Mouse (Mus musculus): ENCODE measurements around the gene Cacna1c. TPM values are rescaled to one million over a fixed set of nuclear protein-coding genes. Genes with fewer than 3 reads are reported as not detected.

The Cacna1c gene
- polyA plus RNA-seq, 1 experiment from 2014 or later, result 44.0 TPM

DNA sequence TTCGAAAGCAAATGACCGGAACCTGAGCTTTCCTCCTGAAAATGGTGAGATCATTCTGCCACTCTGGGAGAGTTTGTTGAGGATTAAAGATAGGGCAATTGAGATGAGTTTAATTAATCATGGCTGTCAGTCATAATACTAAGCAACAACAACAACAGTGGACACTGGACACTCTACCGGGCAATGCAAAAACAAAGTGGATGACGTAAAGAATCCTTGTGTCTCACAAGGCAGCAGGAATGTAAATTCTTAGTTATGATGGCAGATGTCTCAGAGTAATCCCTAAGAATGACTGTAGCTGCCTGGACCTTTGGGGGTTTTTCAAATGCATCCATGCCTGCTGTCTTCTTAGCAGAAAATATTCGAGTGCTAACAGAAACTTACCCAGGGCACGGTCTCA, 471.8 kb downstream of the Cacna1c start:
- H3K27me3 ChIP-seq (ENCODE audit: control insufficient read depth, insufficient read depth, low read length), result no peaks in the 10 kb centered on the region
- no peaks in the 10 kb centered on the region for H3K36me3 ChIP-seq (ENCODE audit: control insufficient read depth, insufficient read depth, low read length)
- no peak overlapping the region for H3K9ac ChIP-seq (ENCODE audit: low read depth, low read length)
- H3K4me2 ChIP-seq, result no peak overlapping the region
- no peak overlapping the region for H3K4me3 ChIP-seq (ENCODE audit: low read depth, low read length)
- H3K9me3 ChIP-seq (replicated peaks; ENCODE audit: control insufficient read depth, low read length), result no peaks in the 10 kb centered on the region
- 87% methylated on average over 6 of the region's 6 CpGs for WGBS (ENCODE audit: insufficient replicate concordance)
- H3K4me1 ChIP-seq (ENCODE audit: control insufficient read depth, insufficient read depth, low read length), result no peaks in the 10 kb centered on the region; the same call in 1 of the 2 replicates
- no peak for ATAC-seq (replicated peaks; ENCODE audit: insufficient number of reproducible peaks, low FRiP score, low TSS enrichment)
- H3K27ac ChIP-seq (ENCODE audit: low read depth, low read length), result no peak overlapping the region

DNA sequence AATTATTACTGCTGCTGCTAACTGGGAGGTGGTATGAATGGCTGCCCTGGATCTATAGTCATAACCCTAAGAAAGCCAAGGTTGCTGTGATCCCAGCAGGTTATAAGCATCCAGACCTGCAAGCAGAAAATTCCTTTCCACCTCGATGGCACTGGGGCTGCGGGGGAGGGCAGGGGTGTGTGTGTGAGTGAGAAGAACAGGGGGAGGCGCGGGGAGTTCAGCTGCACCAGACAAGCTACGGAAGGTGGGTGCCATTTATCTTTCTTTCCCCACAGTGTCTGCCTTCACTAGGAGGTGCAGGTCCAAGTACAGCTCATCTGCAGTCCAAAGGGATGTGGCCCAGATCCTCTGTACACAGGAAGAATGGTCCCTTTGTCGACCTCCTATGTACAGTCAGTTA, 473.9 kb downstream of the Cacna1c start:
- Histone ChIP-seq H3K4me2 (no peak overlapping the region), H3K27ac (ENCODE audit: low read depth, low read length) (no peak overlapping the region), H3K4me1 (ENCODE audit: control insufficient read depth, insufficient read depth, low read length) (no peaks in the 10 kb centered on the region; the same call in 1 of the 2 replicates), H3K9me3 (replicated peaks; ENCODE audit: control insufficient read depth, low read length) (no peaks in the 10 kb centered on the region), H3K27me3 (ENCODE audit: control insufficient read depth, insufficient read depth, low read length) (no peaks in the 10 kb centered on the region), H3K4me3 (ENCODE audit: low read depth, low read length) (no peak overlapping the region), H3K36me3 (ENCODE audit: control insufficient read depth, insufficient read depth, low read length) (no peaks in the 10 kb centered on the region), H3K9ac (ENCODE audit: low read depth, low read length) (no peak overlapping the region)
- no peak for ATAC-seq (replicated peaks; ENCODE audit: insufficient number of reproducible peaks, low FRiP score, low TSS enrichment)
- 78% methylated on average over 6 of the region's 6 CpGs for WGBS (ENCODE audit: insufficient replicate concordance)

DNA sequence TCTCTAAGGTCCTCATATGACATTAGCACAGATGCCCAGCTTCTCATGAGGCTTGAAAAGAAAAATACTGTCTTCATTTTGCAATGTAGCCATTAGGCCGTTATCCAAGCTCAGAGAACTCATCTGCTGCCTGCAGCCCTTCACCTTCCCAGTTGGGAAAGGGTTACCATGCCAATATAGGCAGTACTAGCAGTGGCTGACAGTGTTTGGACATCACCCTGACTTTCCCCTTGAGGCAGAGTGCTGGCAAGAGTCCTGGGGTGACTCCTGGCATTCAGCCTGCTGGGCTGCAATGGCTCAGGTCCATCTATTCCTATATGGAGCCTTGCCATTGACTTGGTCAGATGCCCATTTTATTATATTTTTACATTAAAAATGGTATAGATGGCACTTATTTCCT, 476.7 kb downstream of the Cacna1c start:
- Histone ChIP-seq H3K4me3 (ENCODE audit: low read depth, low read length) (no peak overlapping the region), H3K4me2 (no peak overlapping the region), H3K27me3 (ENCODE audit: control insufficient read depth, insufficient read depth, low read length) (no peaks in the 10 kb centered on the region), H3K9me3 (replicated peaks; ENCODE audit: control insufficient read depth, low read length) (no peaks in the 10 kb centered on the region), H3K27ac (ENCODE audit: low read depth, low read length) (no peak overlapping the region), H3K36me3 (ENCODE audit: control insufficient read depth, insufficient read depth, low read length) (no peaks in the 10 kb centered on the region), H3K4me1 (ENCODE audit: control insufficient read depth, insufficient read depth, low read length) (no peaks in the 10 kb centered on the region; the same call in 1 of the 2 replicates), H3K9ac (ENCODE audit: low read depth, low read length) (no peak overlapping the region)
- WGBS (ENCODE audit: insufficient replicate concordance), result 97% methylated on average over 1 of the region's 1 CpGs
- ATAC-seq (replicated peaks; ENCODE audit: insufficient number of reproducible peaks, low FRiP score, low TSS enrichment), result no peak

DNA sequence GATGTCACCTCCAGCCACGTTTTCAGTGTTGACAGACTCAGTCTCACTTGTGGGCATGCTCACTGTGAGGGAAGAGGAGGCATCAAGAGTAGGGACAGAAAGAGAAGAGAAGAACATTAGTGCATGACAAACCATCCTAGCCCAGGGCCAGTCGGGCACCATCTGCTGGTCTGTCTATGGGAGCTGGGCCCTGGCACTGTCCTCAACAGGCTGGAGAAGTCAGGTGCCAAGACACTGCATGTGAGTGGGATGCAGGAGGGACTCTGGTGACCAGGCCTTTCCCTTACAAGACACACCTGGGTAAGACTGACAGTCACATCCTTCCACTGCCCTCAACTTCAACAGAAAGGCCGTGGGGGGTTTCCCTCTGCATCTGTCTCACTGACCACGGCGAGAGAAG, 482.9 kb downstream of the Cacna1c start:
- no peaks in the 10 kb centered on the region for H3K9me3 ChIP-seq (replicated peaks; ENCODE audit: control insufficient read depth, low read length)
- no peak overlapping the region for H3K4me3 ChIP-seq (ENCODE audit: low read depth, low read length)
- no peak overlapping the region for H3K9ac ChIP-seq (ENCODE audit: low read depth, low read length)
- H3K4me1 ChIP-seq (ENCODE audit: control insufficient read depth, insufficient read depth, low read length), result 0 out of 2 replicates have a peak, but pooled peaks cover 3% of the 10 kb centered on the region
- H3K36me3 ChIP-seq (ENCODE audit: control insufficient read depth, insufficient read depth, low read length), result peaks cover 3% of the 10 kb centered on the region; the same call in 1 of the 2 replicates
- no peak overlapping the region for H3K4me2 ChIP-seq
- WGBS (ENCODE audit: insufficient replicate concordance), result 81% methylated on average over 5 of the region's 5 CpGs
- no peak overlapping the region for H3K27ac ChIP-seq (ENCODE audit: low read depth, low read length)
- no peak for ATAC-seq (replicated peaks; ENCODE audit: insufficient number of reproducible peaks, low FRiP score, low TSS enrichment)
- no peaks in the 10 kb centered on the region for H3K27me3 ChIP-seq (ENCODE audit: control insufficient read depth, insufficient read depth, low read length)

DNA sequence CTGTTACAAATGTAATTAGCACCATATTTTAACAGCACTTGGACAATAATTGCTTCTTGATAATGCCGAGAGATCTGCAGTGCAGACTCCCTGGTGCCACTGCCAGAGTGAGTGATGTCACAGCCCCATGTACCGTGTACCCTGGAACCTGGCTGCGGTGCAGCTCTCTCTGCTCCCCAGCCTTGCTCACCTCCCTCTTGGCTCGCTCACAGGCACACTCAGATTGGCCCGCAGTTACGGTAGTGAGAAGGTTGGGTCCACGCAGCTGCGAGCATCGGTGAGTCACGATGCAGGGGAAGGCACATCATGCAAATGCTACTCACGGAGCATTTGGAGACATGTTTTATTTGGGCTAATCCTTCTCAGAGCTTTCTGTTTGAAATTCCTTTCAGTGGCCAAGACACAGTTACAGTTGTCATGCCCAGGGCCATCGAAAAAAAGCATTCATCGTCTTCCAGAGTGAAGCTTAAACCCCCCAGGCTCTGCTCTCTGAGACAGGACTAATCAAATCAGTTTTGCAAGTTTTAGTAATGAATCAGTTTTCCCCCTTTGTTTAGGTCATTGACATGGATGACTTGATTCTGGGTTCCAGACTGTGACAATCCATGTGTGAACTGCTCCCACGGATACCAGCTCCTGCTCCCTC, 484.4 kb downstream of the Cacna1c start:
- WGBS (ENCODE audit: insufficient replicate concordance), result 84% methylated on average over 14 of the region's 14 CpGs
- peaks cover 3% of the 10 kb centered on the region; the same call in 1 of the 2 replicates for H3K36me3 ChIP-seq (ENCODE audit: control insufficient read depth, insufficient read depth, low read length)

DNA sequence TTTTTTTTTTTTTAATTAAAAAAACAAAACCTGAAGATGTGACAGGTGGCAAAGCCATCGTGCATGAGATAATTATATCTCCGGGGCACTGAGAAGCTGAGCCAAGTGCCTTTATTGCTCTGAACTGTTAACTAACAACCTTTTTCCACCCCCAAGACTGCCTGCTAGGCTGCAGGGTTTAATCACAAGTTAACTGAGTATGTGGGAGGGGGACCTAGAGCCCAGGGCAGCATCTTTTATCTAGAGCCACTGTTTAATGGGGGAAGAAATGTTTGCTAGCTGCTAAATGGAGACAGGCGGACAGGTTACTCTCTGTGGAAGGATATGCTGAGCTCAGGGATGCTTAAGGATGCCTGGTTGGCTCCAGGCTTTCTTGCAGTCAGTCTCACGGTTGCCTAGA, 489.2 kb downstream of the Cacna1c start:
- H3K4me3 ChIP-seq (ENCODE audit: low read depth, low read length), result no peak overlapping the region
- H3K9me3 ChIP-seq (replicated peaks; ENCODE audit: control insufficient read depth, low read length), result no peaks in the 10 kb centered on the region
- no peak overlapping the region for H3K9ac ChIP-seq (ENCODE audit: low read depth, low read length)
- H3K27me3 ChIP-seq (ENCODE audit: control insufficient read depth, insufficient read depth, low read length), result no peaks in the 10 kb centered on the region
- H3K4me1 ChIP-seq (ENCODE audit: control insufficient read depth, insufficient read depth, low read length), result 0 out of 2 replicates have a peak, but pooled peaks cover 3% of the 10 kb centered on the region
- no peak overlapping the region for H3K27ac ChIP-seq (ENCODE audit: low read depth, low read length)
- H3K4me2 ChIP-seq, result no peak overlapping the region
- peaks cover 3% of the 10 kb centered on the region; the same call in 1 of the 2 replicates for H3K36me3 ChIP-seq (ENCODE audit: control insufficient read depth, insufficient read depth, low read length)
- no peak for ATAC-seq (replicated peaks; ENCODE audit: insufficient number of reproducible peaks, low FRiP score, low TSS enrichment)
- WGBS (ENCODE audit: insufficient replicate concordance), result 72% methylated on average over 4 of the region's 4 CpGs

More for the DNA sequence above, 484.4 kb downstream of the Cacna1c start:
- Histone ChIP-seq H3K27me3 (ENCODE audit: control insufficient read depth, insufficient read depth, low read length) (no peaks in the 10 kb centered on the region), H3K9ac (ENCODE audit: low read depth, low read length) (no peak overlapping the region), H3K4me2 (no peak overlapping the region), H3K4me1 (ENCODE audit: control insufficient read depth, insufficient read depth, low read length) (0 out of 2 replicates have a peak, but pooled peaks cover 3% of the 10 kb centered on the region), H3K9me3 (replicated peaks; ENCODE audit: control insufficient read depth, low read length) (no peaks in the 10 kb centered on the region), H3K4me3 (ENCODE audit: low read depth, low read length) (no peak overlapping the region), H3K27ac (ENCODE audit: low read depth, low read length) (no peak overlapping the region)
- no peak for ATAC-seq (replicated peaks; ENCODE audit: insufficient number of reproducible peaks, low FRiP score, low TSS enrichment)

DNA sequence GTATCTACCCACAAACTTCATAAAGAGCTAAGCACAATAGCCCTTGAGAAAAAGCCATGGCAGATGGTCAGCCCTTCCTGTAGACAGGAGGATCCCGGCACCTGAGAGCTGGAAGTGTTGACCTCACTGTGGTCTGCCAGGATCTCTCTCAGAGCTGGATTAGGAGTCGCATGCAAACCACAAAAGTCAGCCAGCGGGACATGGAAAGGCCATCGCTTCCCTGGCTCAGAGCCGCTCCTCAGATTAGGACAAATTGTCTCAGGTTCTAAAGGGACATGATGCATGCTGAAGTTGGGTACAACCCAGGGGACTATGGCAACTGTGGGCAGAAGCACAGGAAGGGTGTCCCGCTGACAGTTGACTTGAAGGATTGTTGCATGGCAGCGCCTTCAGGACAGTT, 490.4 kb downstream of the Cacna1c start:
- Histone ChIP-seq H3K4me2 (no peak overlapping the region), H3K36me3 (ENCODE audit: control insufficient read depth, insufficient read depth, low read length) (no peaks in the 10 kb centered on the region), H3K4me1 (ENCODE audit: control insufficient read depth, insufficient read depth, low read length) (0 out of 2 replicates have a peak, but pooled peaks cover 3% of the 10 kb centered on the region), H3K9me3 (replicated peaks; ENCODE audit: control insufficient read depth, low read length) (no peaks in the 10 kb centered on the region), H3K27me3 (ENCODE audit: control insufficient read depth, insufficient read depth, low read length) (no peaks in the 10 kb centered on the region), H3K9ac (ENCODE audit: low read depth, low read length) (no peak overlapping the region), H3K4me3 (ENCODE audit: low read depth, low read length) (no peak overlapping the region), H3K27ac (ENCODE audit: low read depth, low read length) (no peak overlapping the region)
- ATAC-seq (replicated peaks; ENCODE audit: insufficient number of reproducible peaks, low FRiP score, low TSS enrichment), result no peak
- 87% methylated on average over 7 of the region's 7 CpGs for WGBS (ENCODE audit: insufficient replicate concordance)

DNA sequence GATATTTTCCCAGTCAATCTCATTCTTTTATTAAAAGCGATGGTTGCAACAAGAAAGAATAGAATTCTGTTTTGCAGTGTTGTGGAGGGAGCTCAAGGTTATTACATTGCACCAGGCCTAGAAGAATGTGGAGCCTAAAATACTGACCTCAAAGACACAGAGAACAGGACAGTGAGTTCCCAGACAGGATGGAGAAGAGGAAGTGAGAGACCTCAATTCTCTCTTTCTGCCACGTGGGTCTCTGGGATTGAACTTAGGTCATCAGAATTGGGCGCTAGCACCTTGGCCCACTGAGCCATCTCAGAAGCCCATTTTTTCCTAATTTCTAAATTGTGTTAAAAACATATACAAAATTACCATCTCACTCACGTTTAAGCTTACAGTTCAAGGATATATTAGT, 501.6 kb downstream of the Cacna1c start:
- Histone ChIP-seq H3K9me3 (replicated peaks; ENCODE audit: control insufficient read depth, low read length) (no peaks in the 10 kb centered on the region), H3K27me3 (ENCODE audit: control insufficient read depth, insufficient read depth, low read length) (no peaks in the 10 kb centered on the region), H3K27ac (ENCODE audit: low read depth, low read length) (no peak overlapping the region), H3K4me3 (ENCODE audit: low read depth, low read length) (no peak overlapping the region), H3K4me2 (no peak overlapping the region), H3K36me3 (ENCODE audit: control insufficient read depth, insufficient read depth, low read length) (no peaks in the 10 kb centered on the region), H3K4me1 (ENCODE audit: control insufficient read depth, insufficient read depth, low read length) (peaks cover 6% of the 10 kb centered on the region; the same call in 1 of the 2 replicates), H3K9ac (ENCODE audit: low read depth, low read length) (no peak overlapping the region)
- WGBS (ENCODE audit: insufficient replicate concordance), result 73% methylated on average over 4 of the region's 4 CpGs
- ATAC-seq (replicated peaks; ENCODE audit: insufficient number of reproducible peaks, low FRiP score, low TSS enrichment), result no peak

DNA sequence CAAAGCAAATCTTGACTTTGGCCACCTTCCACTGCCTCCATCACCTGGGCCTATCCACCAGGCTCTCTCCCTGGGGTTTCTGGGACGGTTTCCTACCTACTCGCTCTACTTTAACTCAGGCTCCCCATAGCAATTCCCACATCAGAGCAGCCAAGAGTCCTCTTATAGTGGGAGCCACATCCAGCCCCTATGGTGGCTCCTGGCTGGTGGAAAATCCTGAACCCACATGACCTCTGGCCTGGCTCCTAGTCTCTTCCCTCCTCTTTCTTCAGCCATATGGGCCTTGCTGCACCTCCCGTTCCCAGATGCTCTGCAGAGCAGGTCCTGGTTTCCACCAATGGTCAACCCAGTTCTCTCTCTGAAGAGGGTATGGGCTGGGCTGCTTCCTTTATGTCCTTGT, 506.8 kb downstream of the Cacna1c start:
- Histone ChIP-seq H3K27me3 (ENCODE audit: control insufficient read depth, insufficient read depth, low read length) (no peaks in the 10 kb centered on the region), H3K9ac (ENCODE audit: low read depth, low read length) (no peak overlapping the region), H3K4me3 (ENCODE audit: low read depth, low read length) (no peak overlapping the region), H3K27ac (ENCODE audit: low read depth, low read length) (no peak overlapping the region), H3K4me1 (ENCODE audit: control insufficient read depth, insufficient read depth, low read length) (peaks cover 6% of the 10 kb centered on the region; the same call in 1 of the 2 replicates), H3K4me2 (no peak overlapping the region), H3K36me3 (ENCODE audit: control insufficient read depth, insufficient read depth, low read length) (peaks cover 3% of the 10 kb centered on the region; the same call in 1 of the 2 replicates), H3K9me3 (replicated peaks; ENCODE audit: control insufficient read depth, low read length) (no peaks in the 10 kb centered on the region)
- ATAC-seq (replicated peaks; ENCODE audit: insufficient number of reproducible peaks, low FRiP score, low TSS enrichment), result no peak
- 91% methylated on average over 3 of the region's 3 CpGs for WGBS (ENCODE audit: insufficient replicate concordance)

All from heart, embryonic 11.5 days (tissue).